Mouse (Mus musculus) midbrain, embryonic 10.5 days (tissue): Measurements from ENCODE around the gene Dnajb11. TPM values are rescaled to one million over a fixed set of nuclear protein-coding genes. Genes with fewer than 3 reads are reported as not detected.

ENCODE experiments used
- DNase-seq: peaks from one replicate; pipeline ENCODE4 v3.0.0-alpha.2; 2017; ENCODE audit warnings: low spot score
- H3K27ac ChIP-seq: fragments of 300-500 bp; sonication (generic); replicated peaks from 2 replicates; pipeline ENCODE4 v1.5.1; 2016; ENCODE audit warnings: mild to moderate bottlenecking
- H3K27me3 ChIP-seq: fragments of 300-500 bp; sonication (generic); 2 replicates; pipeline ENCODE4 v1.6.1; 2016; ENCODE audit warnings: low read depth, mild to moderate bottlenecking; ENCODE audit not compliant: poor library complexity, severe bottlenecking
- H3K36me3 ChIP-seq: fragments of 300-500 bp; sonication (generic); 2 replicates; pipeline ENCODE4 v1.6.1; 2016; ENCODE audit warnings: mild to moderate bottlenecking, moderate library complexity
- H3K4me1 ChIP-seq: fragments of 300-500 bp; sonication (generic); 2 replicates; pipeline ENCODE4 v1.6.1; 2016
- H3K4me3 ChIP-seq: fragments of 300-500 bp; sonication (generic); 2 replicates; pipeline ENCODE4 v1.5.1; 2016; ENCODE audit warnings: mild to moderate bottlenecking, moderate library complexity
- H3K9me3 ChIP-seq: fragments of 300-500 bp; sonication (generic); replicated peaks from 2 replicates; pipeline ENCODE4 v1.6.1; 2016; ENCODE audit warnings: mild to moderate bottlenecking
- WGBS: fragments of 180-500 bp; shearing (Covaris S2); methylation state at CpG from one replicate; pipeline ENCODE4 v1.1.7; 2016; 5-methylcytosine and 5-hydroxymethylcytosine counted together
- polyA plus RNA-seq: library from polyadenylated mRNA; unstranded; fragments of >200 nt; fragmentation: Nextera tagmentation; extraction: Ambion mirVana; gene quantifications from 2 replicates; pipeline ENCODE4 v1.2.1, GENCODE M21; 2016

Dnajb11 gene
- polyA plus RNA-seq, 1 experiment from 2014 or later: 100 TPM

DNA sequence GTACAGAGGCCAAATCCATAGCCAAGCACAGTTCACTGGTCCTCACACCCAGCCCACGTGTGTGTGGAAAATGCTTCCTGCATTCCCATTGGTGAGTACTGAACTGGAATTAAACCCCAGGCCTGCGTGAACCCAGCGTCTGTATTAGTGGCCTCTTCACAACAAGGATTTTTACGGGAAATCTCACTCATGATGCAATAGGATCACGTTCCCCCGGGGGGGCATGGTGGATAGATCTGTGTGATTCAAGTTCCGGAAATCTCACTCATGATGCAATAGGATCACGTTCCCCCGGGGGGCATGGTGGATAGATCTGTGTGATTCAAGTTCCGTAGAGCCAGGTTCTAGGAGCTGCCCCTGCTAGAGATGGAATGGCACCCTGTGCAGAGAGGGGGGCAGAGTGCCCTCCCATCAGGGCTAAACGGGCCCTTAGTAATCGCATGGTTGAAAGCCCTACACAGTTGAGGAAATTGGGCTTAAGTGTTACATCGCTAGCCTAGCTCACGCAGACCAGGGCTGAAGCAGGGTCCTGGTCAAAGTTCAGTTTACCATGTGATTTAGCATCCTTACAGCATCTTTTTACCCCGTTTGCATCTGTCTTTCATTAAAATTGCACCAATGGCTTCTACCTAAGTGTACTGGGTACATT is 61.1 kb downstream of the Dnajb11 start:
- DNase-seq: no peak
- no peak overlapping the region for H3K27ac ChIP-seq
- H3K36me3 ChIP-seq: no peaks in the 10 kb centered on the region
- H3K4me3 ChIP-seq: no peak overlapping the region
- H3K27me3 ChIP-seq: no peaks in the 10 kb centered on the region
- 73% methylated on average over 15 of the region's 15 CpGs for whole genome bisulfite sequencing
- no peaks in the 10 kb centered on the region for H3K9me3 ChIP-seq
- no peaks in the 10 kb centered on the region for H3K4me1 ChIP-seq

DNA sequence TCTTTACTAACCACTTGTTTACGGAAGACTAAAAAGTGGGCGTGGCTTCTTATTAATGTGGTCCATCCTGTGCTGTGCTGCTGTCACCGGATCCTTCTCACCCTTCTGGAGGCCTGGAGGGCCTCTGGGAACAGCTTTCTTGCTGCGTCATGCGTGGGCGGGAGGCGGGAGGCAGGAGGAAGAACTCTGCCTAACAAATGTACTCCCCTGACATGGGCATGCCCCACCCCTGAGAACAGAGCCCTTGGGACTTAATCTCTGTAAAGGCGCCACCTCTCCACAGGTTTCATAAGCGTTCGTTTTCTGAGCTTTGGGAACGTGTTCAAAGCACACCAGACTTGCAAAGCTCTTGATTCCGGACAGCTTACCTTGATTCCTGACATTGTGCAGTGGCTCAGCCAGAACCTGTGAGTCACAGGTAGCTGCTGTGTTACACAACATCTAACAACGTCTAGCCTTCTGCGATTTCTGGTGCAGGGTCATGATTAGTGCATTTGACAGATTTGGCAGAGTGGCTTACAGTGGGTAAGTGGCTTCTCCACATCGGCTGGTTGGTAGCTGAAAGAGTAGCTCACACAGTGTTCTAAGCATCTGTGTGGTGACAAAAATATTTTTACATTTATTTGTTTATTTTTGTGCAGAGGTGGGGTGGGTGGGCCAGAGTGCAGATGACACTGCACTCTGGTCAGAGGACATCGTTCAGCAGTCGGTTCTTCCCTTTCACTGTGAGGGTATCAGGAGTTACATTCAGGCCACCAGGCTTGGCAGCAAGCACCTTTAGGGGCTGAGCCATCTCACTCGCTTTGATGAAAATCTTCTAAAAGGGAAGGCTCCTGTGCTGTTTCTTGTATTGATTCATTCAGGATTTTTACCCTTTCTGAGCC is 62.6 kb downstream of the Dnajb11 start:
- H3K4me3 ChIP-seq: no peak overlapping the region
- H3K36me3 ChIP-seq: no peaks in the 10 kb centered on the region
- H3K27me3 ChIP-seq: no peaks in the 10 kb centered on the region
- no peak for DNase-seq
- 73% methylated on average over 18 of the region's 18 CpGs for WGBS
- H3K27ac ChIP-seq: no peak overlapping the region
- no peaks in the 10 kb centered on the region for H3K9me3 ChIP-seq
- H3K4me1 ChIP-seq: no peaks in the 10 kb centered on the region

DNA sequence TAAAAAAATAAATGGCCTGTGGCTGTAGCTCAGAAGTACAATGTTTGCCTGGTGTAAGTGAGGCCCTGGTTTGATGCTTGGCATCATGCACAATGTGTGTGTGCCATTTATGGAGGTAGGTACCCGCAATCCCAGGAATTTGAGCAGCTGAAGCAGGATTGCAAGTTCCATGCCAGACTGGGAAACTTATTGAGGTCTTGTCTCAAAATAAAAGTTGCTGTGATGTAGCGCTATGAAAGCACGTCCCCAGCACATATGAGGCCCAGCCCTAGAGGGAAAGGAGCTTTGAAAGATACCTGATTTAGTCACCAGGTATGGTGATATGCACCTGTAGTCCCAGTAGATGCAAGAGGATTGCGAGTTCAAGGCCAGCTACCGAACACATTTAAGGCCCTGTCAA is 64.1 kb downstream of the Dnajb11 start:
- H3K36me3 ChIP-seq: no peaks in the 10 kb centered on the region
- H3K27ac ChIP-seq: no peak overlapping the region
- H3K9me3 ChIP-seq: no peaks in the 10 kb centered on the region
- no peaks in the 10 kb centered on the region for H3K4me1 ChIP-seq
- H3K27me3 ChIP-seq: no peaks in the 10 kb centered on the region
- H3K4me3 ChIP-seq: no peak overlapping the region
- no peak for DNase-seq
- 94% methylated on average over 5 of the region's 5 CpGs for WGBS

DNA sequence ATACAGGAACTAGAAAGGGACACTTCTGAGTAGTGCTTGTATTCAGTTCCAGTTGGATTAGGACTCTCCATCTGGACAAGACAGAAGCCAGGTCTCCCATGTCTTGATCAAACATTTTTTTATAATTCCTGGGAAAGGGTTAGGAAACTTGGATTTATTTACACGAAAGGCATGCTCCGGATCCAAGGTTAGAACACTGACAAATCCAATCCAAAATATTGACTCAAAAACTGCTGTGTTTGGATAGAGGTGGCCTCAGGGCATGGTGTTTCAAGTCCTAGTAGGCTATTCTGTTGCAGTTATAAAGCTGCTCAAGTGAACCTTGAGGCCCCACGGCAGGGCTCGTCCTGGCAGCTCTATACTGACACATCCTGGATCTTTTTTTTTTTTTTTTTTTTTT is 64.8 kb downstream of the Dnajb11 start:
- H3K27me3 ChIP-seq: no peaks in the 10 kb centered on the region
- no peaks in the 10 kb centered on the region for H3K9me3 ChIP-seq
- DNase-seq: no peak
- no peak overlapping the region for H3K27ac ChIP-seq
- H3K4me1 ChIP-seq: no peaks in the 10 kb centered on the region
- H3K36me3 ChIP-seq: no peaks in the 10 kb centered on the region
- no peak overlapping the region for H3K4me3 ChIP-seq
- 87% methylated on average over 4 of the region's 4 CpGs for WGBS

Other genes with a start within 250 kb of the Dnajb11 start
- 0.07 and 0.10 TPM in 2 replicates for gene Dgkg, start 200.6 kb upstream of the Dnajb11 start, polyA plus RNA-seq
- 0.16 and 0.22 TPM in 2 replicates for gene Crygs, start 46.3 kb upstream of the Dnajb11 start, polyA plus RNA-seq
- 34.8 and 39.1 TPM in 2 replicates for gene Tbccd1, start 176 bp upstream of the Dnajb11 start, polyA plus RNA-seq
- not detected in 2 replicates for gene Ahsg, start 33.4 kb downstream of the Dnajb11 start, polyA plus RNA-seq
- not detected in 2 replicates for gene Fetub, start 60.5 kb downstream of the Dnajb11 start, polyA plus RNA-seq
- gene Hrg, start 93.2 kb downstream of the Dnajb11 start, polyA plus RNA-seq: 0.09 and 0.12 TPM in 2 replicates
- gene Kng2, start 171.6 kb downstream of the Dnajb11 start, polyA plus RNA-seq: not detected in 2 replicates
- not detected in 2 replicates for gene Kng1, start 200.0 kb downstream of the Dnajb11 start, polyA plus RNA-seq
- gene Eif4a2, start 249.6 kb downstream of the Dnajb11 start, polyA plus RNA-seq: 154 and 155 TPM in 2 replicates